Mouse (Mus musculus) layer of hippocampus, postnatal 10 days (tissue): ENCODE measurements around the gene Dgkd. TPM values are rescaled to one million over a fixed set of nuclear protein-coding genes. Genes with fewer than 3 reads are reported as not detected.
"Not testable (repeated sequence)": the region's sequence is repeated elsewhere in the genome, so short reads cannot be mapped to it uniquely, and the experiment has no call there.

ENCODE experiments used
- DNase-seq, 2 experiments: peaks; one replicate each; pipeline ENCODE4 v3.0.0; 2021; ENCODE audit warnings: low spot score in 2 of 2
- long read RNA-seq: library from polyadenylated mRNA; stranded (forward); transcript quantifications from one replicate; pipeline ENCODE4 v2.0.0, GENCODE M21; 2023
- total RNA-seq, 2 experiments: library from RNA; stranded (reverse); gene quantifications; 2 replicates each; pipeline ENCODE4 v1.2.3; 2021

The Dgkd gene
- total RNA-seq = 100 to 1,000 TPM; 119 to 134 TPM
- long read RNA-seq, full-length matches to known transcripts = 25 of 46 reads
- long read RNA-seq, partial matches to known transcripts = 18 of 46 reads
- long read RNA-seq, other reads (novel, unspliced or antisense) = 3 of 46 reads

DNA sequence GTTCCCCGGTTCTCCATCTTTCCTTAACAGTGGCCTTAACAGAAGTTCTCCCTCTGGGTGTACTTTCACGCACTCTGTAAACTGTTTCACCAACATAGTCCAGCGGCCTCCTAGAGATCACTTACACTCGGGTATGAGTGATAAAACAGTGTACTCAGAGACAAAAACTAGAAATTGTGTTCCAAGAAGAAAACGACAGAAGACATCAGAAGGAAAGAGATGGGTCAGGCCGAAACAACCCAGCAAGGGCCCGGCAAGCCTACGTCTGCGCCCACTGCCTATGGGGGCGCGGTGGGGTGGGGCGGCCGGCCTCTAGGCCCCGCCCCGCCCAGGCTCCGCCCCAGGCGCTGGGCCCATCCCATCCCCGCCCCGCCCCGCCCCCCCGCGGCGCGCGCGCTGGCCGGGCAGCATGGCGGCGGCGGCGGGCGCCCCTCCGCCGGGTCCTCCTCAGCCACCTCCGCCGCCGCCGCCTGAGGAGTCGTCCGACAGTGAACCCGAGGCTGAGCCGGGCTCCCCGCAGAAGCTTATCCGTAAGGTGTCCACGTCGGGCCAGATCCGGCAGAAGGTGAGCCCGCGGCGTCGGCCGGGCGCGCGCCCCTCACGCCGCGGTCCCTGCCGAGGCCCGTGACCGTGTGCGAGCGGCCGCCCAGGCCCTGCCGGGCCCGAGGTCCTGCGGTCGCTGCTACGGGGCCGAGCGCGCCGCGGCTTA lies at the start of gene Dgkd:
Dgkd (plus strand) TSS at position 396 of the 709 bp plus-strand sequence.
- DNase-seq = peak; percentile 64 to 78

DNA sequence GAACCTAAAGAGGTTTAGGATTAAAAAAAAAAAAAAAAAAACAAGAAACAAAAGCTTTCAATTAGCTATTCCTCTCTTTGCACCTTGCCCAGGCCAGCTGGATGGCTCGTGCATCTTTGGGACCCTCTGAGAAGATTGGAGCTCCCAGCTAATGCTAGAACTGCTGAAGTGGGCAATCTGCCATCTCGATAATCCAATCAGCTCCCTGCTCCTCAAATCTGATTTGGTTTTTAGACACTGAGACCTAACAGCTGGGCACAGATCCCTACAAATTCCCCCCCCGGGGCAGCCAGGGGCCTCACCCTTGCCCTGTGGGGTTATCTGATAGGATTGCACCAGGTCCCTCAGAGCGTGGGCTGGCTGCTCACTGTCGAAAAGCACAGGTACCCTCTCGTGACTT lies 49.5 kb upstream of the Dgkd start, which contains the start of gene Sag:
Sag (plus strand) TSS at position 105 of the 400 bp plus-strand sequence.
- DNase-seq = no peak

DNA sequence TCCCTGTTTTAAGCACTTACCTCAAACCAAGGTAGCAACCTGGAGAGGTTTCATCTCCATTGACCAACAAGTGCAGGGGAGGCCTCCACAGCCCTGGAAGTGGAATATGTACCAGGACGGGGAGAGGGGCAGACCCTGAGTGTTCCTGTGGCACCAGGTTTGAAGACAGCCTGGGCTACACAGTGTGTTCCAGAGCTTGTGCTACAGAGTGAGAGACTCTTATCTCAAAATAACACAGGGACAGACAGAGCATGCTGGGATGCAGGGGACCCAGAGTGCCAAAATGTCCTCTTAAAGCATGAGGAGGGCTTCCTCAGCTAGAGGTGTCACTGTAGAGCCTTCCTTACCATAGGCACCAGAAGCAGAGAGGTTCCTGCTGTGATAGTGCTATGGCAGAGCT lies 45.3 kb upstream of the Dgkd start:
- DNase-seq = no peak

DNA sequence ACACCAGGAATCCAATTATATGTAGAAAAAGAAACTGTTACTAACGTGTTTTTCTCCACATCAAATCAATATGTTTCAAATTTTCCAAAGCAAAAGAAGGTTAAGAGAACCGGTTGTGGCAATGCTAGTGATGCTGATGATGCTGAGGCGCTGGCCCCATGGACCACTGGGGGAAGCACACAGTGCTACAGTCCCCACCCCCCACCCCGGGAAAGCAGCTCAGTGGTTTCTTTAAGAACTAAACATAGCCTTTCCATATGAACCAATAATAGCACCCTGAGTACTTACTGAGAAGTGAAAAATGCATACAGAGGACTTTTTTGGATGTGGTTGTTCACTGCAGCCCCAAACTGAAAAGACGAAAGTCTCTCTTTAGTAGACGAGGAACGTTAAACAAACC lies 41.7 kb upstream of the Dgkd start:
- no peak for DNase-seq

DNA sequence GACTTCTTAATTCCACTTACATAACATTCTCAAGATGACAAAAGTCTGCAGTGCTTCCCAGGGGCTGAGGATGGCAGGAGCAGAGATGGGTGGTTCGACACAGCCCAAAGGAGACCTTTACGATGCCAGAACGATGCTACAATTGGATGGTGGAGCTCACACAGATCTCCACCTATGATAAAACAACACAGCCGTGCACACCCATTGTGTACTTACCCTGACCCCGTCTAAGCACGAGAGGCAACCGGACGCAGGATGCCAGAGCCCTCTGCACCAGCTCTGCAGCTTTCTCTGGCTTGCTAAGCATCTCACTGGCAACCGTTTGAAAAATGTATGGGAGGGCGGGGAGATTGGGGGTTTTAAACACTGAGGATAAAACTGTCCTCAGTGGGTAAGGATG lies 41.0 kb upstream of the Dgkd start:
- no peak for DNase-seq

DNA sequence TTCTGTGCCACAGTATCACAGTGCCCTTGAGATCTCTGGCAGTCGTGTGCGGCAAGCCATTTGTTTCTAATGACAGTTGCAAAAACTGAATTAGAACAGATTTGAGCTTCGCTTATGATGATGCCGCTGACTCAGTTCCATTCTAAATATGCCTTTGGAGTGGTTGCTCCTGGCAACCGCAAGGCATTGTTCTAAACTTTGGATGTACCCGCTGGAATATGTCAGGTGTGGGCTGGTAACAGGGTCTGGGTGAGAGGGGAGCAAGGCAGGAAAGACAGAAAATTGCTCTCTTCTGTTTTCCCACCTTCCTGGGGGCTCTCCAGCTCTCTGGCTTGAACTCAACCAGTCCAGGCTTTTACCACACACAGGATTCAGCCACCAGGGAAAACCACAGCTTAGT lies 39.9 kb upstream of the Dgkd start:
- DNase-seq = peak; percentile 32 to 51

DNA sequence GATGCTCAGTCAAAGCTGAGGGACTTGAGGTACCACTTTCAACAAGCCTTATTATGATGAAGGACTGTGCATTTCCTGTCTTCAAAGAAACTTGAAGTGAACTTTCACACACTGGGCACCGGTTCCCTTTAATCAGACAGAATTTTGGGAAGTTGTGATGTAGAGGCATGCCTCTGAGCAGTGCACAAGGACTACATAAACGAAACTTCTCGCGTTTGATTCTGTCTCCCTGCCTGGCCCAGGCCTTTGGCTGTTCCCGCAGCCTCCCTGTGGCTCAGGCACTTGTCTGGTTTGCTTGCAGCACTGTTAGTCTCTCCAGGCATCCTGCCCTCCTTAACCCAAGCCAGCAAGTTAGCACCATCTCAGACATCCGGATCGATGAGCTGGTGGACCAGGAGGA lies 39.4 kb upstream of the Dgkd start:
- peak; percentile 55 to 59 for DNase-seq

DNA sequence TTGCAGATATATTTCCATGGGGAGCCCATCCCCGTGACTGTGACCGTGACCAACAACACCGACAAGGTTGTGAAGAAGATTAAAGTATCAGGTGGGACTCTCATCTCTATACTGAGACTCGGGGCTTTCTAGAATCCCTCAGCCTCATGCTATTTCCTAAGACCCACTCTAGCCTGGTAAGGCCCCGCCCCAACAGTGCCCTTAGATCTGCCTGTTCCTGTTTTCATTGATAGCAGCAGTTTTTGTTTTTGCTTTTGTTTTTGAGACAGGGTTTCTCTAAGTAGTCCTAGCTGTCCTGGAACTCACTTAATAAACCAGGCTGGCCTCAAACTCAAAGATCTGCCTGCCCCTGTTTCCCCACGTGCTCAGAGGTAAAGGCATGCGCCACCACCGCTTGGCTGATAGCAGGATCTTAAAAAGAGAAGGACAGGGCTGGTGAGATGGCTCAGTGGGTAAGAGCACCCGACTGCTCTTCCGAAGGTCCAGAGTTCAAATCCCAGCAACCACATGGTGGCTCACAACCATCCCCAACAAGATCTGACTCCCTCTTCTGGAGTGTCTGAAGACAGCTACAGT lies 28.6 kb upstream of the Dgkd start:
- DNase-seq = no peak

DNA sequence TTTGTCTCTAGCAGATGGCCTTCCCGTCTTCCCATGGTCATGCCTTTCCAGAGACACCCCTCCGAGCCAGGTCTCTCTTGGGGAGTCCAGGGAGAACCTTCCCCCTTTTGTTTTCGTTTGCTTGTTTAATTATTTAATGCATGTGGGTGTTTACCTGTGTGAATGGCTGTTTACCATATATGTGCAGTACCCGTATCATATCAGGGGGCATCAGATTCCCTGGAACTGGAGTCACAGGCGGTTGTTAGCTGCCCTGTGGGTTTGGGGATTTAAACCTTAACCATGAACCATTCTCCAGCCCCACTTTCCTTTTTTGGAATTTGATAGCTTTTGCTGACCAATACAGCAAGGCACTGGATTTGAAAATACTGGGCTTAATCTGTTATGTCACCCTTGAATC lies 27.8 kb upstream of the Dgkd start:
- no peak for DNase-seq

DNA sequence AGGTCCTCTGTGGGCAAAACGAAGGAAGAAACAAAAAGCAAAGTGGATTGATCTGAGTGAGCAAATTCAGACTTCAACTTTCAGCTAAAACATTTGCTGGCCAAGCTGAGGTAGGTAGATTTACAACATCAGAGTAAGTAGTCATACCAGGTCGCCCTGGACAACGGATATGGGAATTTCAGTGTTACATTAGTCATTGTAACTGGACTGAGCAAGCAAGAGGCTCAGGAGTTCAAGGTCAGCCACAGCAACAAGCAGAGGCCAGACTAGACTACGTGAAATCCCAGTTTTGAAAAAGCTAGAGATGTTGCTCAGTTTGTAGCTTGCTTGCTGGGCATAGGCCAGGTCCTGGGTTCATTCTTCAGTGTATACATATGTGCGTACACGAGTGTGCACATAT lies 27.1 kb upstream of the Dgkd start:
- no peak for DNase-seq

DNA sequence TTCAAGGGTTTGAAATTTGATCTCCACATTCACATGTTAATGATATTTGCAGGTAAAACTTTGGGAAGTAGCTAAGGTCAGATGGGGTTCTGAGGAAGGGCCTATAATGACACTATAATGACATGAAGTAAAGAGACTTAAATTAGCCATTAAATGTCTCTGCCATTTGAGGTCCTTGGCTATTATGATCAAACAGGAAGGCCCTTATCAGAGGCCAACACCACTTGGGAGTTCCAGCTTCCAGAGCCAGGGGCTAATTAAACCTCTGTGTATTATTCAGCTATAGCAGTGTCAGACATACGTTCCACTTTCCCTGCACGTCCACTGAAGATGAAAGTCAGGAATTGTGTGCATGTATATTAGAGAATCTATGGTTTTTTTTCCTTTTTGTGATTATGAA lies 26.6 kb upstream of the Dgkd start:
- DNase-seq = no peak

DNA sequence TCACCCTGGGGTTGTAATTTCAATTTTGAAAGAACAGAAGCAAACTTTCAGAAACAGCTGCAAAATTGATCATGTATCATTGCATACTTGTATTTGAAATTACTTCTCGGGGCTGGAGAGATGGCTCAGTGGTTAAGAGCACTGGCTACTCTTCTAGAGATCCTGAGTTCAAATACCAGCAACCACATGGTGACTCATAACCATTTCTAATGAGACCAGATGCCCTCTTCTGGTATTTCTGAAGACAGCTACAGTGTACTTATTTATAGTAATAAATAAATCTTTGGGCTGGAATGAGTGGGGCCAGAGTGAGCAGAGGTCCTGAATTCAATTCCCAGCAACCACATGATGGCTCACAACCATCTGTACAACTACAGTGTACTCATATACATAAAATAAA lies 25.6 kb upstream of the Dgkd start:
- not testable (repeated sequence) for DNase-seq

DNA sequence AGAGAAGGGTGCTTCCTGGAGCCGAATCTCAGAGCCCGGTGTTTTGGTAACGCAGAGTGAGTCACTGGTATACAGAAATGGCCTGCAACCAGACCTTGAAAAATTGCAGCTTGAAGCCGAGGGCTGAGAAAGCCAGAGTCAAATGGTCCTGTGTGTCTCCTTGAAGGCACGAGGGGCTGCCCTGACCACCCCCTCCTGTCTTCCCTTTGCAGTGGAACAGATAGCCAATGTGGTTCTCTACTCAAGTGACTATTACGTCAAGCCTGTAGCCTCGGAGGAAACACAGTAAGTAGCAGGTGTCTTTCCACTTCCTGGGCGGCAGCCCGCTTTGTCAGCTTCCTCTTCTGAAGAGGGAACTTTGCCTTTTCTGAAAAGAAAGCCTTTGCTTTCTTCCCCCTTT lies 24.9 kb upstream of the Dgkd start:
- no peak for DNase-seq

DNA sequence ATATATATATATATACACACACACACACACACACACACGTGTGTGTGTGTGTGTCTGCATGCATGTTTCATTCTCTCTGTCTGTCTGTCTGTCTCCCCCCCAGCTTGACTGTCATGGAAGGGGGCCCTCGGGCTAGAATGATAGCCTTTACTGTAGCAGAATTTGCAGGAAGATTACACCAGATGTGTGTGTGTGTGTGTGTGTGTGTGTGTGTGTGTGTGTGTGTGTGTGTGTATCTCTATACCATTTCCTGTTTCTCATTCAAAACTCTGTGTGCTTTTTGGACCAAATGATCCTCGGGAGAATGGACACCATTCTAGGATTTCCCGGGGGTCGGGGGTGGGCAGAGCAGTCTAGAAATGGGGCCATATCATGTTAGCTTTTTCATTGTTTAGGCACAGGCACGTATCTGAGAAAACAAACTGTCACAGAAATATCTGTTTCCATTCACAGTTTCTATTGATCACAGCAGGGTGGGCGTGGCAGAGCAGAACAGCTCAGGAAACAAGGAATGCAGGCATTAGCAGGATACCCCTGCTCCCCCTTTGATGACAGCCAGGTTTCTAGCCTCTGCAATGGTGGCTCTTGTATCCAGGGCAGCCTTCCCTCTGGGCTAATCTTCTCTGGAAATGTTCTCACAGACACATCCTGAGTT lies 24.0 kb upstream of the Dgkd start:
- DNase-seq = no peak

DNA sequence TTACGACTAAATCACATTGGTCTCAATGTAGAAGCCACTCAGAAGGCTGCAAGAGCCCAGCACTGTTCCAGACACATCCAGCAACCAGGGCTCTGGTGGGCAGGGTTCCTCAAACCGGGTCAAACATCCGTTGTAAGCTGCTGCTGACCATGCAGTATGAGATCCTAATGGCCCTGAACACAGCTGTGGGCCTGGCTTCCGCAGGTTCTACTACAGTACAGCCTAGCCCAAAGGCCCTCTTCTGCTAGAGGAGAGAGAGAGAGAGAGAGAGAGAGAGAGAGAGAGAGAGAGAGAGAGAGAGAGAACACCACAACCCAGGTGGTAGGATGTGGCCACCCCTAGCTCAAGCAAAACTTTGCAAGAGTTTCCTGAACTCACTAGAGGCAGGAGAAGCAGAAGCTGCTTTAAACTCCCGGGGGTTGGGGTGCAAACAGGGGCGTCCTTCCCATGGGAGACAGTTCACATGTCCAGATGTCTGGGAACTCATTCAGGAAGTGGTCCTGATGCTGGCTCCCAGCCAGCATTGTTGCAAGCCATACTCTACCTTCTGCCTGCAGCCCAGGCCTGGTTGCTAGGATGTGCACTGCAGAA lies 23.4 kb upstream of the Dgkd start:
- no peak for DNase-seq

DNA sequence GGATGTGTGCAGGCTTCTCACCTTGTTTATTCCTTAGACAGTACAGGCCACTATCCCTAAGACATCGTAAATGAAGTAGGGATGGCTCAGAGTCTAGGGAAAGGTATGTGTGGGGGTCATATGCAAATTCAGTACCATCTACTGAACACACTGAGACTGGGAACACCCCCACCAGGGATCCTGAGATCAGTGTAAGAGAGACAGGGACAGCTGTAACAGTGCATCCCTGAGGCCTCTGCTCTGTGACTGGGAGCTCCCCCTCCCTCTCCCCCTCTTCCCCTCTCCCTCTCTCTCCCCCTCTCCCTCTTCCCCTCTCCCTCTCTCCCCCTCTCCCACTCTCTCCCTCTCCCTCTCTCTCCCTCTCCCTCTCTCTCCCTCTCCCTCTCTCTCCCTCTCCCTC lies 16.6 kb upstream of the Dgkd start:
- no peak for DNase-seq

DNA sequence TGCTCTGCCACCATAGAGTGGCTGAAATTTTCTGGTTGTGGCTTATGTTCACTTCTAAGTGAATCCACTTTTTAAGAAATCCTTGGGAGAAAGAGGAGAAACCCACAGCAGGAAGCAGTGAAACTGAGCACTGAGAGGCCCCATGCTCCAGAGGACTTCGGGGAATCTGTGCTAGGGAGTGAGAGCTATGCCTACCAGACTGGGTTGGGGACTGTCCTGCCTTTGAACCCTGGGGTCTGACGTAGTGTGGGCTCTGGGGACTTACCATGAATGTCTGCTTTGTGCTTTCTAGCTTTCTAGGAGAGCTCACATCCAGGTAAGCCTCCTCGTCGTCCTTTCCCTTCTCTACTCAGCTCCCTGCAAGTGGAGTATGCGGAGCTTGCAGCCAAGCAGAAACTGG lies 16.1 kb upstream of the Dgkd start:
- no peak for DNase-seq

DNA sequence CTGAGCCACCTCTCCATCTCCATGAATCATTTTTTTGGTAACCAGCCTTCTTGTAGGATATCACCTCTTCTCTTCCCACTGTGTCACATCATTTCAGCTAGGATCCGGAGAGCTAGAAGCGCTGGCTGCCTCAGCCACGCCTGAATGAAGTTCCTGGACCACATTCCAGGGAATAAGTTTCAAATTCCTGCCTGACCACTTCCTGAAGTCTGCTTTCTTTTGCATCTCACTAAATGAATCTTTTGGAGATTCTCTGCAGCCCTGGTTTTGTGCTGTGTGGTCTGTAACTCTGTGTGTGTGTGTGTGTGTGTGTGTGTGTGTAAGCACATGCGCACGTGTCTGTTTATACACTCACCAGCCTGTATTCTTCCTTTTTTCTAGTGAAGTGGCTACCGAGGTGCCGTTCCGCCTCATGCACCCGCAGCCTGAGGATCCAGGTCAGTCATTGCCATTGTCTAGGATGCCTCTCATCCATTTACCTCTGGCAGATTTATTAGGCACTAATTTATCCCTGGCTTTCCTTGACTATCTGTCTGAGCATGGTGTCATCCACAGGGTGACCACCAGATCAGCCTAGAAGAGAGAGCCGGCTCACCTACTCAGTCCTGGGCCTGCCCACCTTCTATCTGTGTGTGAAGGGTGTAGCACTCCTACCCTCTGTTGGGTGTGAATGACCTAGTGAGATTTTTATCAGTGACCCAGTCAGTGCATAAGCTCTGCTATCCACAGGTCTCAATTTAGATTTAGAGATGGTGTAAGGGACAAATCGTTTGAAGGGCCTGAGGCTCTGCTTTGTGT lies 12.5 kb upstream of the Dgkd start:
- DNase-seq = no peak

DNA sequence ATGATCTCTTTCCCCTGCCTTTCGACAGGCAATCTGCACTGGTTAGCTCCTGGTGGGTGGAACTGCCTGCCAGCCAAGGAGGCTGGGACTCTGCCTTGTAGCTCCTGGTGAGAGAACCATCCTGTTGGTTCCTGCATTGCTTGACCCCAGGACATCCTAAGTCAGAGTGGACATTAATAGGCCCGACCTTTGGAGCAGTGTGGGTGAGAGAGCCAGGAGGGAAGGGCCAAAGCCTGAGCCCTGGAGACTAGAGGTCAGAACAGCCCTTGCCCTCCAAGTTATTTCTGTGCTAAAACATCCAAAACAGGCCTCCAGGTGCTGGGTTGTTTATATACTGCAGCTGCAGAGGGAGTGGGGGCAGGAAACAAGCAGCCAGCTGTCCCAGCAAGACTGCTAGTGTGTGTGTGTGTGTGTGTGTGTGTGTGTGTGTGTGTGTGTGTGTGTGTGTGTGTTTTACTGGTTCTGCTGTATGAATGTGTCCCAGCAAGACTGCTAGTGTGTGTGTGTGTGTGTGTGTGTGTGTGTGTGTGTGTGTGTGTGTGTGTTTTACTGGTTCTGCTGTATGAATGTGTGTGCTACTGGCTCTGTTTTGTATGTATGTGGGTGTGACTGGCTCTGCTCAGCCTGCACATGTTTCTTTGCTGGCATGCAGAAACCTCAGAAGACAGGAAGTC lies 6.1 kb upstream of the Dgkd start:
- DNase-seq = no peak

DNA sequence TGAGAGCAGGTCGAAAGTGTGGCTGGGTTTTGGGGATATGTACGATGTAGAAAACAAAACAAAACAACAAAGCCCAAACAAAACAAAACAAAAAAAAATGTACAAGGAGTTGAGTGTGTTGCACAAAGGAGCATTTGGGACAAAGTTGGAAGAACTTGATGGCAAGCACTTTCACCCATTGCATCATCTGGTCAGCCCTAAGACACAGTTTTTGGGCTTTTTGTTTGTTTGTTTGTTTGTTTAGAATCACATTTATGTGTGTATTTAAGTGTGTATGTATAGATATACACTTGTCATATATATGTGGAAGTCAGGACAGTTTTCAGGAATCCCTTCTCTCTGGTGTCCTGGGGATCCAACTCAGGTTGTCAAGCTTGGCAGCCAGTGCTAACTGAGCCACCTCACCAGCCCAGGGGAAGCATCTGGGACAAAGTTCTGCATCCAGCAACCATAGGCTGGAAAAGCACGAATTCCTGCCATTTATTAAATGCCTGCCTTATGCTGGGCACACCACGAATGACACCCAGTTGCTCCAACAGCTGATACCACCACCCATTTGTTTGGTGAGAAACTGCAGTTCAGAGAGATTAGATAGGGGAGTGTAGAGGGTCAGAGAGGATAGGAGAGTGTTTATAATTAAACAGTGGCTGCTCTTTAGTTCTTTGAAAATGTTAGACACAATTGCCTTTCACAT lies 5.5 kb upstream of the Dgkd start:
- no peak for DNase-seq
